26 mouse cellular contexts compared by ENCODE assay signal in the genomic region with DNA sequence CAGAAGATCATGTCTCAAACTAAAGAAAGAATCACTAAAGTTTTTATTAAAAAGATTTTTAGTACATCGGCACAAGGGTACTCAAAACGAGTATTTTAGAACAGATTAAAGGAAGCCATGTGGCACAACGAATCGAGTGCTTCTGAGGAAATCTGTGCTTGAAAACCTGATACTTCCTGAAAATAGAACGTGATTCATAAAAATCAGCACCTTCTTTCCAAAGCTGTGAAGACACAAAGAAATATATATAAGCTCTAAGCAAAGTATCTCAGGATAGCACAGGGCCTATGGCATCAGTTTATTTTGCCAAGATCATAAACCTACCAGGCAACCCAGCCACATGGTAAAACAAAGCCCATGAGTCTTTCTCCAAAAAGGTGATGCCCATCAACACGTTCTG.
A peak's percentile ranks its signal among the peaks of the same experiment; 100 is the strongest.
DNase-seq lines count a peak whose midpoint lies in the region; ATAC-seq and TF ChIP-seq lines count a peak whose summit lies in the region.
"Had no signal": no experiment of that assay in that cellular context is flagged by ENCODE, and none has a peak within 500 bp of the region (broad histone marks: within the 10 kb centered on the region; RNA-seq: fewer than 3 reads in every experiment).

No protein-coding gene starts in this region.

- no peak for DNase-seq in frontal cortex, postnatal 10 days (ENCODE audit: low spot score in 2 of 2)
- DNase-seq in right cerebral cortex, adult 18-20 months, result peak; percentile 5
- DNase-seq in right cerebral cortex, postnatal 14 days, result no peak
- DNase-seq in lung, adult 2 months, result no peak
- DNase-seq: adrenal gland, adult 8-10 months; adrenal gland, postnatal 14 days; adrenal gland, postnatal 36 days; B cell, adult 2 months; cerebellum, adult 11 months; cerebellum, adult 18-20 months; cerebellum, adult 8-10 months; cerebellum, adult 9-11 months; cerebellum, postnatal 14 days; cerebellum, postnatal 36 days; embryo, embryonic 11 days had no signal

- no peak overlapping the region for H3K4me3 ChIP-seq in lung, adult 2 months (replicated peaks; ENCODE audit: extremely low read depth, low read depth, low read length)
- H3K4me3 ChIP-seq: embryonic facial prominence, embryonic 13.5 days; embryonic facial prominence, embryonic 15.5 days; erythroblast, embryonic 14.5 days; forebrain, embryonic 10.5 days; forebrain, embryonic 12.5 days had no signal

- no peak for TF ChIP-seq CTCF in lung, adult 2 months (IDR thresholded peaks at IDR 0.05; ENCODE audit: insufficient read depth, low read length)

- ATAC-seq in frontal cortex, adult (ENCODE audit: low TSS enrichment), result peak; percentile 97
- ATAC-seq: activated CD4-positive, CD25-positive, alpha-beta regulatory T cell, adult 4 months; CD4-positive, CD25-positive, alpha-beta regulatory T cell, adult 4 months; forebrain, embryonic 14.5 days; forebrain, embryonic 16.5 days; Patski had no signal

- no peaks in the 10 kb centered on the region for H3K4me1 ChIP-seq in lung, adult 2 months (ENCODE audit: control insufficient read depth, insufficient read depth, low read length)
- H3K4me1 ChIP-seq: embryonic facial prominence, embryonic 13.5 days; embryonic facial prominence, embryonic 15.5 days; forebrain, embryonic 10.5 days; forebrain, embryonic 12.5 days had no signal

- WGBS in lung, adult 2 months, result 83% methylated on average over 6 of the region's 6 CpGs

- no peak for TF ChIP-seq POLR2A in lung, adult 2 months (IDR thresholded peaks at IDR 0.05; ENCODE audit: borderline replicate concordance, extremely low read depth, low read depth, low read length)
